Mouse (Mus musculus): ENCODE data around the gene Olfr688.

Olfr688 gene

DNA sequence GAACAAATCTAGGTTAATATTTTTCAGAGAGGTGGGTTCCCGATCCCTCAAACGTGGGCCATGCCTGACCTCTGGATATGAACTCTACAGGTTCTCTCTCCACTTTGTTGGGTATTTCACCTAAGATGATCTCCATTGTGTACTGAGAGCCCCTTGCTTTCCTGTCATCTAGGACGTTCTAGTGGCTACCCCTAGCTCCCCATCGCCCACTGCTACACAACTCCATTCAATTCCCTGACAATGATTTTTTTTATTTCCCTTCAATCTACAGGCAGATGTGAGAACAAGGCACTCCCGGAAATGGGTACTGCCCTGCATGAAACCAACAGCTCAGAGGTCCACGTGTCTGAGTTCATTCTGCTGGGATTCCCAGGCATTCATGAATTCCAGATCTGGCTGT is at the start of gene Olfr688:
TSS of gene Olfr688 (plus strand) at position 301 of the 400 bp plus-strand sequence.
- DNase-seq = no peak

DNA sequence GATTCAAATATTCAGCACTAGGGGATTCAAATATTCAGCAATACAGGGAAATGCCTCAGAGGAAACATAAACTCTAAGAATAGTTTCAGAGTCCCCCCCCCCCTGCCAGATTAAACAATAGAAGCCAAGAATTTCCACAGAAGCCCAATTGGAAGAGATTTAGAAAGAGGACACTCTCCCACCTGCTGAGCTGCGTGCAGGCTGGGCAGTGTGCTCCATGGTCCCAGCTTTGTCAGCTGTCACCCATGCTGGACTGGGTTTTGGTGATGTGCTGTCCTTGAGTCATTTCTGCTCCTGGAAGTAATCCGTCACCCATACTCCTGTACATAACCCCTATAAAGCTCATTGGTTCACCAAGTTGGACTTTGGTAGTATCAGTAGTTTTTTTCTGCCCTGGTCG is 40.2 kb upstream of the Olfr688 start:
- no peak for DNase-seq

DNA sequence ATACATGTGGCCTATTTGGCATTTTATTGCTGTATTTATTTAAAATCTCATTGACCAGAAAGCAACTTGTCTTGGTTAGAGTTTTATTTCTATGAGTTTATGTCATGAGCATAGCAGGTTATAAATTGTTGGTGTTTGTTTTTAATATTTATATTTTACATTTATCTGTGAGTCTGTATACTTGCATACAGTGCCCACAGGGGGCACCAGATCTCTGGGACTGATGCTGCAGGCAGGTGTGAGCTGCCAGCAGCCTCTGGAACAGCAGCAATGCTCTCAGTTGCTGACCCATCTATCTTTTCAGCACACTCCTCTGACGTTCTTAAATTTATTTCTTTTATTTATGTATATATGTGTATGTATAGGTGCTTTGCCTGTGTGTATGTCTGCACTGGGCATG is 39.7 kb upstream of the Olfr688 start:
- no peak for DNase-seq

DNA sequence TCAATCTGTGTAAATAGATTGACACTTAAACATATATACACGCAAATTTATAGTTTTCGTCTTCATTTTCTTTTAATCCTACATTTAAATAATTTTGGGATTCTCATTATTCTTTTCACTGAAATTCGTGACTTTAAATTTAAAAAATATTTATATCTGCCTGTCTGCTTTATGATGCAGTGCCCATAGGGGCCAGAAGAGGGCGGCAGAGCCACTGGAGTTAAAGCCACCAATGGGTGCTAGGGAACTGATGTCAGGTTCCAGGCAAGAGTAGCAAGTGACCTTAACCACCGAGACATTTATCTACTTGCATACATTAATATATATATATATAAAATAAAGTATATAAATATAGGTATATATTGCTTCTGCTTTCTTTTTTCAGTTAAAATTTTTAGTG is 31.2 kb upstream of the Olfr688 start:
- DNase-seq = no peak

DNA sequence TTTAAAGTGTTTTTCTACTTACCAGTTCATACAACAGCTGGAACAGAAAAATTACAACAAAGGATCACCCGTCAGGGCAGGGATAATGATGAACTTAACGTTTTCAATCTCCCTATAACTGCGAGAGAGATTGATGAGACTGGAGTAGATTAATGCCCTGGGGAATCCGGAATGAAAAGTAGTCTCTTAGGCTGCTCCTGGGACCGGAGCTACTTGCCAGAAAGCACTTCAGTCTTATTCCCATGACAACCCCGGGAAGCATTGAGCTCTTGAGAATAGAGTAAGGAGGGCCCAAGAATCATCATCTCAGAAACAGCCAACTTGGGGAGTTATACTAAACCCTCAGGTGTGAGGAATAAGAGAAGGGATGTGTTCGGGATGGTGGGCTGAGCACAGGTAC is 15.5 kb upstream of the Olfr688 start:
- DNase-seq = no peak

DNA sequence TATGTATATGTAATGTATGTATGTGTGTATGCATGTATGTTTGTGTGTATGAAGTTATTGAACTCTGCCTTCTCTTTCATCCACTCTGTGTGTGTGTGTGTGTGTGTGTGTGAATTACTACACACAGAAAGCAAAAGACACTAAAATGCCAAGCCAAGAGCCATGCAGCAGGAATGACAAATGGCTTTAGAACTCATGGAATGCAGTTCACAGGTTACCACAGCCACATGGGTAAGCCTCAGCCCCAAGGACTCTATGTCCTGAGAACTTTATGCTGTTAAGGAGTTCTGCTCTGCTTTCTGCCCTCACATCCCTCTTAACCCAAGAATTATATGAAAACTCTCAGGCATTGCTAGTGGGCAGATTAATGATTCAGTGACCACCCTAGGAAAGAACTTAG is 2.2 kb downstream of the Olfr688 start:
- DNase-seq = no peak

DNA sequence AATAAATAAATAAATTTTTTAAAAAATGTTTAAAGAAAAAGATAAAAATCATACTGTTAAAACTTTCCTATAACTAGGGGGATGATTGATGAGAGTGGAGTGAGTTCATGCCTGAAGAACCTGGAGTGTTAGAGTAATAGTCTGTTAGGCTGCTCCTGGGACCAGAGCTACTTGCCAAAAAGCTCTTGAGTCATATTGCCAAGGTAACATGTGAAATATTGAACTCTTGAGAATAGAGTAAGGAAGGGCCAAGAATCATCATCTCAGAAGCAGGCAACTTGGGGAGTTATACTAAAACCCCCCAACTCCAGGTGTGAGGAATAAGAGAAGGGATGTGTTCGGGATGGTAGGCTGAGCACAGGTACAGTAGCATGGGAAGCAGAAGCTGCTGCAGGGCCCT is 23.0 kb downstream of the Olfr688 start, which contains the start of gene Olfr689:
TSS of gene Olfr689 (plus strand) at position 301 of the 400 bp plus-strand sequence.
- no peak for DNase-seq

DNA sequence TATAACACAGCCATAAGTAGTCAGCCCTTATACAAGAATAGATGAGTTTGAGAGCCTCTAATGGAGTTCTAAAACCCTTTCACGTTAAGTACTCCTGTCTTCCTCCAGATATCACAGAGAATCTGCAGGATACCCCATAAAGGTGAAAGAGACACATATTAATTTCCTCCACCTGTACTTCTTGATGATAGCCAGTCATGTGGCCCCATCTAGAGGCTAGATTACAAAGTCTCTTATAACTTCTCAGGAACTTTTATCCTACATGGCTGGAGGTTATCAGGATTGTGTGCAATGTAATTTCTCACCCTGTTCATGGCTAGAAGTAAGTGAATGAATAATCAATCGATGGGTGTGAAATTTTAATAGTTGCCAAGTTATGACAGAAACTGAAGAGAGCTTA is 37.4 kb downstream of the Olfr688 start:
- no peak for DNase-seq

DNA sequence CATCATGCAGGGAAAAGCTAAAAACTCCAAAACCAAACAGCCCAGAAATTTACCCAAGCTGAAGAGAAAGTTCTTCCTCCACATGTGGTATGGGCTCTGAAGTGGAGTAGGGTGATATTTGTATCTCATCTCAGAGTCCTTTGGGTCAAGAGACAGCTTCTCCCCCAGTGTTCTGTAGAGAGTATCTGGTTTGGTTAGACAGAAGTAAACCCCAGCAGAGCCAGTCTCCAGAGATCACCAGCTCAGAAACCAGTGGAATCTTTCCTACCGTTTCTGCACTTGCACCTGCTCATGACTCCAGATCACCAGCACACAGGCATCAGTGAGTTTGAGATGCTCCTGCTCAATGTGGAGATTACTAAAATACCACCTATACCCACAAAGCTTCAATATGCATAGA is 46.1 kb downstream of the Olfr688 start, which contains the start of gene Olfr690:
TSS of gene Olfr690 (minus strand) at position 101 of the 400 bp plus-strand sequence.
- DNase-seq = no peak
